Mouse (Mus musculus) hindbrain, embryonic 11.5 days (tissue): ENCODE measurements around the gene Bahcc1. TPM values are rescaled to one million over a fixed set of nuclear protein-coding genes. Genes with fewer than 3 reads are reported as not detected.
A peak's percentile ranks its signal among the peaks of the same experiment; 100 is the strongest.

ENCODE experiments used
- ATAC-seq: fragments of 200-750 bp; cut with Nextera tagmentation; 2 replicates; pipeline ENCODE4 v1.8.0; 2017; ENCODE audit warnings: mild to moderate bottlenecking, moderate TSS enrichment, moderate library complexity; ENCODE audit not compliant: low FRiP score
- DNase-seq: peaks from one replicate; pipeline ENCODE4 v3.0.0-alpha.2; 2015; ENCODE audit warnings: low spot score
- H3K27ac ChIP-seq: fragments of 300-500 bp; sonication (generic); 2 replicates; pipeline ENCODE4 v1.5.1; 2014; ENCODE audit warnings: mild to moderate bottlenecking, low read depth, low read length
- H3K27me3 ChIP-seq: fragments of 300-500 bp; sonication (generic); 2 replicates; pipeline ENCODE4 v1.6.1; 2014; ENCODE audit warnings: mild to moderate bottlenecking, low read length, moderate library complexity, mixed read lengths; ENCODE audit not compliant: control insufficient read depth, insufficient read depth
- H3K36me3 ChIP-seq: fragments of 300-500 bp; sonication (generic); 2 replicates; pipeline ENCODE4 v1.6.1; 2014; ENCODE audit warnings: mild to moderate bottlenecking, low read length, moderate library complexity, mixed read lengths; ENCODE audit not compliant: control insufficient read depth, insufficient read depth
- H3K4me1 ChIP-seq: fragments of 300-500 bp; sonication (generic); replicated peaks from 2 replicates; pipeline ENCODE4 v1.6.1; 2014; ENCODE audit warnings: low read length, mixed read lengths; ENCODE audit not compliant: control insufficient read depth, insufficient read depth
- H3K4me2 ChIP-seq: fragments of 300-500 bp; sonication (generic); replicated peaks from 2 replicates; pipeline ENCODE4 v1.6.1; 2014; ENCODE audit warnings: mild to moderate bottlenecking, low read depth, low read length
- H3K4me3 ChIP-seq: fragments of 300-500 bp; sonication (generic); 2 replicates; pipeline ENCODE4 v1.5.1; 2014; ENCODE audit warnings: low read depth, low read length
- H3K9ac ChIP-seq: fragments of 300-500 bp; sonication (generic); 2 replicates; pipeline ENCODE4 v1.6.1; 2014; ENCODE audit warnings: low read depth, low read length
- H3K9me3 ChIP-seq: fragments of 300-500 bp; sonication (generic); 2 replicates; pipeline ENCODE4 v1.6.1; 2016; ENCODE audit warnings: low read length; ENCODE audit not compliant: control insufficient read depth
- WGBS: fragments of 180-500 bp; shearing (Covaris S2); extraction: QIAGEN DNeasy Blood & Tissue Kit; methylation state at CpG from one replicate; pipeline ENCODE4 v1.1.7; 2014; 5-methylcytosine and 5-hydroxymethylcytosine counted together
- polyA plus RNA-seq: library from polyadenylated mRNA; unstranded; fragments of >200 nt; fragmentation: Nextera tagmentation; extraction: Ambion mirVana; gene quantifications from 2 replicates; pipeline ENCODE4 v1.2.1, GENCODE M21; 2014

Gene Bahcc1
- polyA plus RNA-seq, 1 experiment from 2014 or later, result 23.1 TPM

DNA sequence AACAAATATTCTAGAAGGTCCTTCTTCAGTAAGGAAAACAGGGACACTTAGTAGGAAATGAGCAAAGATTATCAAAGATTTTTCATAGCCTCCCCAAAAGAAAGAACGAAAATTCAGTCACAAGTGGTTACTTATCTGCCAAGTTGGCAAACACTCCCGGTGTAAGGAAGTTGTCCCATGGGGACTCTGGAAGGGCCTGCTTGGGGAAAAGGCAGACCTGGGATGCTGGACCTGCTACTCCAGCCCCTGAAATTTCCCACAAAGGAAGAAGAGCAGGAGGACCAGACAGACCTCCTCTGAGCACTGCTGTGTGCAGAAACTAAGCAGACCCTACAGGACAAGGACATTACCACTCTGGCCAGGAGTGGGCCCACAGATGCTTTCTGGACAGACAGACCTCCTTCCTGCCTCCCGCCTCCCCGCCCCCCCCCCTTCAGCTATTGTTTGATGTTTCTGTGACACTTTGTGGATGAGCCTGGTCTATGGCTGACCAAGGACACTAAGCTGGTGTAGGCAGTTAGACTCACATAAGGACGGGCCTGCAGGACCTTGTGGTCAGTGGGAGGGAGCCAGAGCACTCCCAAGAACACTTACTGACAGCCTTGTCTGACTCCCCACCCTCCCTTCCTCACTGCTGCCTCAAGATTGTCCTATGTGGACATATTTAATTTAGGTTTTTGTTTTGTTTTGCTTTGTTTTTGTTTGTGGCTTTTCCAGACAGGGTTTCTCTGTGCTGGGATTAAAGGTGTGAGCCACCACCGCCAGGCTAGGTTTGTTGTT lies 81.3 kb downstream of the Bahcc1 start:
- no peak overlapping the region for H3K27ac ChIP-seq
- peaks cover 18% of the 10 kb centered on the region for H3K4me1 ChIP-seq
- H3K9me3 ChIP-seq, result no peaks in the 10 kb centered on the region
- H3K36me3 ChIP-seq, result no peaks in the 10 kb centered on the region
- no peak overlapping the region for H3K9ac ChIP-seq
- ATAC-seq (no peak), DNase-seq (no peak)
- 69% methylated on average over 6 of the region's 6 CpGs for WGBS
- H3K4me3 ChIP-seq, result no peak overlapping the region
- no peaks in the 10 kb centered on the region for H3K27me3 ChIP-seq
- H3K4me2 ChIP-seq, result no peak overlapping the region

DNA sequence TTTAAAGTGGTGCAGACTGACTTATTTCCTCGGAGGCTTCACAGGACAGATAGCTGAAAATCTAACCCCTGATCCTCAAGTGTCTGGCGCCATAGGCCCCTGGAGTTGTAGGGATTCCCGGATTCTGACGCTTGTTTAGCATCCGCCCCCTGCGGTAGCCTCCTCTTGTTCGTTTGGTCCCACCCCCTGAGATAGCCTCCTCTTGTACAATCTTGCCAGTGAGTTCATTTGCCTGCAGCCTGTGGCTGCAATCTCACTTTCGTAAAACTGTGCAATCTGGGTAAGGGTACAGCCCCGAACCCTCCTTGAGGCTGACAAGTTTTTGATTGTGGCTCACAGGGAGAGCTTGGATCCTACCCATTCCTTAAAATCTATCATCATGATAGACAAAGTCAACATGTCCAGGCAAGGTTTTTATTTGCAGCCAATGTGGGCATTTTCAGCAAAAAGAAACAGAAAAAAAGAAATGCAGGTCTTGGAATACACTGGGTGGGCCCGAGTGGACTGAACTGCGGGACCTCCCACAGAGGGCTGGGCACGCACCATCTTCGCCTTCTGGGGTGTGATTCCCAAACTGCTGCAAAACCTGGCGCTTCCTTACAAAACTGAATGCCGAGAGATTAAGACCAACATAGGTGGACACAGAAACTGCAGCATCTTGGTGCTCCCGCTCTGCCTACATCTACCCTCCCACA lies 82.1 kb downstream of the Bahcc1 start:
- Histone ChIP-seq H3K9me3 (no peaks in the 10 kb centered on the region), H3K4me2 (peak overlapping the region; percentile 98), H3K36me3 (no peaks in the 10 kb centered on the region), H3K4me3 (no peak overlapping the region; the same call in 1 of the 2 replicates), H3K9ac (peak overlapping the region; percentile 44), H3K27ac (peak overlapping the region; percentile 97), H3K27me3 (no peaks in the 10 kb centered on the region), H3K4me1 (peaks cover 18% of the 10 kb centered on the region)
- no peak for ATAC-seq
- WGBS, result 37% methylated on average over 16 of the region's 16 CpGs
- no peak for DNase-seq

DNA sequence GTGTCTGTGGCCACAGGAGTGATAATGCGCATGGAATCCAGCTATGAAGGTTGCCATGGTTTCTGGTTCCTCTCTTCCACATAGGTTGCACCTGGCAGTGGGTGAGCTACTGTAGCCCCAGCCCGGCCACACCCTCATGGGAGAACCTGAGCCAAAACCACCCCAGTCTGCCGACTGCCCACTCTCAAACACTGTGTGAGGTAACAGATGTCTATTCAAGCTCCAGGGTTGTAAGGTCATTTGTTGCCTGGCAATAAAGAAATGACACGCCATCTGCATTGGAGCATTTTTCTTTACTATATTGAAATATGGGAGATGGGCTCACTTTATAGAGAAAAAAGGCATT lies 82.6 kb downstream of the Bahcc1 start:
- no peak for ATAC-seq
- H3K4me1 ChIP-seq, result peaks cover 18% of the 10 kb centered on the region

DNA sequence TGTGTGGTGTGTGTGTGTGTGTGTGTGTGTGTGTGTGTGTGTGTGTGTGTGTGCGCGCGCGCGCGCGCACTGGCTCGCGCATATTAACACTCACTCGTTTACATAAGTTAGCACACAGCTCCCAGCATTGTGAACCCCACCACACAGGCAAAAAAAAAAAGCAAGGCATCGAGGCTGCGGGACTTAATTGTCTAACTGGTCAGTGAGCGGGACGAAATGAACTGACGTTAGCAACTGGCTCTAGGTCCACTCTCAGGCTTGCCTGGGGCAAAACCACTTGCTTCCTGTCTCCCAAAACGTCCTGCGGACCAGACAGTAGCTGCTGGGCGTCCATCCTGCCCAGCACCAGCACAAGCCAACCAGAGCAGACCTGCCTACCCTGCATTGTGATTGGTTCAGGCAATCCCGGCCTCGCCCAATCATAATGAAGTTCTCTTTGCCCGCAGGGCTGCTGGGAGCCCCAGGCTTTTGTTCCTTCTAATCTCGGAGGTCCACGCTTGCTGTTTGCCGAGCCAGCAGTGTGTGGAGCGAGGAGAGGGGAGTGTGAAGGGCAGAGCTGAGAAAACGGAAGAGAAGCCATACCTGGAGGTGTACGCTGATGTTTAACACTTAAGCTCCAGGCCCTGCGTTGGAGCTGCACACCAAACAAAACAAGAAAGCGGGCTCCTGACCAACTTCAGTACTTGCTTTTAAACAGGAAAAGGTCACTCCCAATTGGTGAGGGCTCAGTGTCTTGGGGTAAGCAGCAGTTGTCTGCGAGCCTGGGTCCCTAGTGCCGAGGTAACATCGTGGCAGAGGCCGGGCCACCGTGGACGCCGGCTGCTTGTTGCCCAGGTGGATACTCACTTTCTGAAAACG lies 83.3 kb downstream of the Bahcc1 start:
- 4% methylated on average over 37 of the region's 37 CpGs for WGBS
- H3K9me3 ChIP-seq, result no peaks in the 10 kb centered on the region
- peak overlapping the region; percentile 98 for H3K4me2 ChIP-seq
- ATAC-seq, result peak; percentile 95
- no peaks in the 10 kb centered on the region for H3K27me3 ChIP-seq
- DNase-seq, result peak; percentile 92
- H3K27ac ChIP-seq, result peak overlapping the region; percentile 97
- H3K4me3 ChIP-seq, result peak overlapping the region; percentile 49
- H3K36me3 ChIP-seq, result no peaks in the 10 kb centered on the region
- H3K4me1 ChIP-seq, result peaks cover 18% of the 10 kb centered on the region
- peak overlapping the region; percentile 91 for H3K9ac ChIP-seq

More for the DNA sequence above, 82.6 kb downstream of the Bahcc1 start:
- Histone ChIP-seq H3K36me3 (no peaks in the 10 kb centered on the region), H3K27me3 (no peaks in the 10 kb centered on the region), H3K27ac (peak overlapping the region; percentile 97), H3K4me3 (peak overlapping the region; percentile 49), H3K9ac (peak overlapping the region; percentile 91), H3K9me3 (no peaks in the 10 kb centered on the region), H3K4me2 (peak overlapping the region; percentile 98)
- peak; percentile 54 for DNase-seq
- 26% methylated on average over 4 of the region's 4 CpGs for WGBS

DNA sequence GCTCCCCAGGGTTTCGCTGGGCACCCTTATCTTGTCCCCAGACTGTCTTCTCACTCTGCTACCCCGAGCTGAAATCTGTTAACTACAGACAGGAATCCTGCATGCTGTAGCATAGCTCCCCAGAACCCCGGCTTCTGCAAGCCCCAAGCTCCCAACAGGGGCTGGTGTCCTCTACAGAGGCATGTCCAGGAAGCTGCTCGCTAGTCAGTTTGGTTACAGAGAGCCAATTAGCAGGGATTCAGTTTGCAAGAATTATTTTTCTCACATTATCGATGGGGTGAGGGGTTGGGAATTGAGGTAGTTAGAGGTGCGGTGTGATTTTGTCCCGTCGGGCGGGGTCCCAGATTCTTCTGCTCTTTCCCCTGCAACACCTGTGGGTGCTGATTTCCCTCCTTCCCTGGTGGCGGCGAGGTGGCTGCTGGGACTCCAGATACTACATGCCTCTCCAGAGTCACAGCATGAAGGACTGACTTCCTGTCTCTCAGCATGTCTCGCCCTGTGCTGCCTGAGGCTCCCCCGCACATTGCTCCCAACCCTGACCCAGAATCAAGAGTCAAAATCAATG lies 84.0 kb downstream of the Bahcc1 start:
- Histone ChIP-seq H3K4me1 (peaks cover 13% of the 10 kb centered on the region), H3K4me2 (peak overlapping the region; percentile 98), H3K9me3 (no peaks in the 10 kb centered on the region), H3K9ac (peak overlapping the region; percentile 91), H3K27ac (peak overlapping the region; percentile 97), H3K27me3 (no peaks in the 10 kb centered on the region), H3K36me3 (no peaks in the 10 kb centered on the region), H3K4me3 (peak overlapping the region; percentile 49)
- ATAC-seq (no peak), DNase-seq (peak; percentile 12)
- 29% methylated on average over 13 of the region's 13 CpGs for WGBS

DNA sequence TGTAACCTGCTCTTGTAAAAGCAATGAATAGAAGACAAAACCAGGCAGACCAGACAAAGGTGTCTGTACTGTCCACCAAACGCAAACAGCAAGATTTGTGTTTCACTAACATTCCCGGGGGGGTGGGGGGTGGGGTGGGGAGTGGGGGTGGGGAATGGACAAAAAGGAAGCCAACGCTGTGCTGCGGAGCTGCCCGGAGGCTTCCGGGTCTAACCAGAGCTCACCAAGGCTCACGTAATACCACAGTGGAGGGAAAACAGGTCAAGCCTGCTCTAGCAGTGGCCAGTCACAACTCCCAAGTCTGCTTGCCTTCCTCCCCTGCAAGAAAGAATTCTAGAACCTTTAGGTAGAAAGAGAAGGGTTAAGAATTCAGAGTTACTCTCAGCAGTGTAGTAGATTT lies 84.7 kb downstream of the Bahcc1 start:
- no peak for DNase-seq
- no peak overlapping the region for H3K4me3 ChIP-seq
- ATAC-seq, result no peak
- H3K4me2 ChIP-seq, result no peak overlapping the region; the same call in 1 of the 2 replicates
- no peaks in the 10 kb centered on the region for H3K36me3 ChIP-seq
- no peaks in the 10 kb centered on the region for H3K9me3 ChIP-seq
- H3K27ac ChIP-seq, result peak overlapping the region; percentile 30; the same call in 1 of the 2 replicates
- peaks cover 12% of the 10 kb centered on the region for H3K4me1 ChIP-seq
- WGBS, result 57% methylated on average over 7 of the region's 7 CpGs
- no peak overlapping the region for H3K9ac ChIP-seq
- no peaks in the 10 kb centered on the region for H3K27me3 ChIP-seq

DNA sequence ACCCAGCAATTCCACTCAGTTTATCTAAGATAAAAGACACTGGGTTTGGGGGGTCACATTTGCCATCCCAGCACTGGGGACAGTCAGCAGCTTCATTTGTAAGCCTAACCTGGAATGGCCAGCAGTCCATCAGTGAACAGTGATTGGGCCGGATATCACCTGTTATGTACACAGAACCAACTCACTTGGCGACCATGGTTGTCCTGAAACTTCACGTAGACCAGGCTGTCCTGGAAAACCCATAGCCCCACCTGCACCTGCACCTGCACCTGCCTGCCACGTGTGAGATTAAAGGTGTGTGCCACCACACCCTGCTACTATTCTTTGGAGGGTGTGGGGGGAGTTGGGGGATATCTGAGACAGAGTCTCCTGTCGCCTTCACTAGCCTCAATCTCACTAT lies 86.6 kb downstream of the Bahcc1 start:
- H3K27ac ChIP-seq, result no peak overlapping the region
- DNase-seq (no peak), ATAC-seq (no peak)
- no peaks in the 10 kb centered on the region for H3K9me3 ChIP-seq
- WGBS, result 95% methylated on average over 5 of the region's 5 CpGs
- H3K4me2 ChIP-seq, result no peak overlapping the region
- H3K9ac ChIP-seq, result no peak overlapping the region
- no peak overlapping the region for H3K4me3 ChIP-seq
- no peaks in the 10 kb centered on the region for H3K27me3 ChIP-seq
- H3K36me3 ChIP-seq, result no peaks in the 10 kb centered on the region
- peaks cover 12% of the 10 kb centered on the region for H3K4me1 ChIP-seq

DNA sequence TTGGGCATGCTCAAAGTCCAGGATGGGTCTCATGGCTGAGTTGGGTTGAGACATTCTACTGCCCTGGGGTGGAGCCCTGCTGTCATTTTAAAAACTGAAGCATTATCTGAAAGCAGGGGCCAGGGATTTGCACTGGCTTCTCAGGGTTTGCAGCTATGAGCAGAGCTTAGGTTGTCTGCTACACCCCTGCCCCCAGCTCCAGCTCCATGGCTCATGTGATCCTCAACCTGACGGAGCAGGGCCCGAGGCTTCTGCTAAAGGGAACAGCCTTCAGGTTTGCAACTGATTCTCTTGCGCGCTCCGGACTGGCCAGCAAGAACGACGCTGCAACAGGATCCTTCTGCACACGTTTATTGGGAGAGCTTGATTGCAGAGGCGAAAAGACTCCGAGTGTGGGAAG lies 87.4 kb downstream of the Bahcc1 start:
- Histone ChIP-seq H3K4me3 (no peak overlapping the region), H3K27ac (no peak overlapping the region), H3K4me1 (peaks cover 6% of the 10 kb centered on the region), H3K36me3 (no peaks in the 10 kb centered on the region), H3K9me3 (no peaks in the 10 kb centered on the region), H3K4me2 (no peak overlapping the region), H3K27me3 (no peaks in the 10 kb centered on the region), H3K9ac (no peak overlapping the region)
- 97% methylated on average over 10 of the region's 10 CpGs for WGBS
- no peak for DNase-seq
- ATAC-seq, result no peak
